Mouse (Mus musculus): ENCODE data around the gene Rbck1. TPM values are rescaled to one million over a fixed set of nuclear protein-coding genes. Genes with fewer than 3 reads are reported as not detected.

Rbck1 gene
- polyA plus RNA-seq, 1 experiment from 2014 or later = 64.7 TPM

- Histone ChIP-seq H3K27me3 (ENCODE audit: control insufficient read depth, insufficient read depth, low read length) (no peaks in the 10 kb centered on the region), H3K27ac (ENCODE audit: low read depth, low read length) (no peak overlapping the region), H3K4me1 (replicated peaks; ENCODE audit: control insufficient read depth, insufficient read depth, low read length) (no peaks in the 10 kb centered on the region), H3K9me3 (ENCODE audit: control insufficient read depth, low read length) (no peaks in the 10 kb centered on the region), H3K4me3 (ENCODE audit: low read depth, low read length) (no peak overlapping the region), H3K36me3 (ENCODE audit: control insufficient read depth, insufficient read depth, low read length) (0 out of 2 replicates have a peak, but pooled peaks cover 2% of the 10 kb centered on the region), H3K4me2 (replicated peaks; ENCODE audit: low read depth, low read length) (no peak overlapping the region), H3K9ac (ENCODE audit: low read depth, low read length) (no peak overlapping the region)
- ATAC-seq (ENCODE audit: low FRiP score) (no peak), DNase-seq (ENCODE audit: low spot score) (no peak)
- WGBS = 89% methylated on average over 3 of the region's 3 CpGs
Observed at GRCm38 (mm10) chr2:152324842-152325241, 7.6 kb downstream of the Rbck1 start.

DNA sequence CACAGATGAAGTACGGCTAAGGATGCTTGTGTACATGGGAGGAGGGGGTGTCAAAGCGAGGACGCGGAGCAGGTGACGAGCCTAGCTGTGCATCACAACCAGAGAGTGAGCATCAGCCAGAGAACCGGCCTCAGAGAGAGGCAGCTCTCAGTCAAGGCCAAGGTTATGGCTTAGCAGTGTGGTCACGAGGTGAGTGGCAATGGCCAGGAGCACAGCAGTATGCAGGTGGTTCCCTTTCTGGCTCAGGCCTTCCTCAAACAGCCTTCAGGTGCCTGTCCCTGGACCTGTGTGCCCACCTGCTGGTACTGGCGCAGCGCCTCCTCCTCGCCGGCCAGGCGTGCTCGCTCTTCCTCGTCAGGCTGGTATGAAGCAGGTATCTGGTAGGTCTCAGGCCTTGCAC lies 8.5 kb downstream of the Rbck1 start:
- H3K36me3 ChIP-seq (ENCODE audit: control insufficient read depth, insufficient read depth, low read length) = 0 out of 2 replicates have a peak, but pooled peaks cover 2% of the 10 kb centered on the region
- H3K4me3 ChIP-seq (ENCODE audit: low read depth, low read length) = no peak overlapping the region
- no peaks in the 10 kb centered on the region for H3K4me1 ChIP-seq (replicated peaks; ENCODE audit: control insufficient read depth, insufficient read depth, low read length)
- ATAC-seq (ENCODE audit: low FRiP score) (no peak), DNase-seq (ENCODE audit: low spot score) (no peak)
- H3K4me2 ChIP-seq (replicated peaks; ENCODE audit: low read depth, low read length) = no peak overlapping the region
- H3K9me3 ChIP-seq (ENCODE audit: control insufficient read depth, low read length) = no peaks in the 10 kb centered on the region
- 94% methylated on average over 14 of the region's 14 CpGs for WGBS
- no peak overlapping the region for H3K27ac ChIP-seq (ENCODE audit: low read depth, low read length)
- H3K27me3 ChIP-seq (ENCODE audit: control insufficient read depth, insufficient read depth, low read length) = no peaks in the 10 kb centered on the region
- H3K9ac ChIP-seq (ENCODE audit: low read depth, low read length) = no peak overlapping the region

- H3K36me3 ChIP-seq (ENCODE audit: control insufficient read depth, insufficient read depth, low read length) = 0 out of 2 replicates have a peak, but pooled peaks cover 6% of the 10 kb centered on the region
Observed at GRCm38 (mm10) chr2:152322198-152322597, 10.3 kb downstream of the Rbck1 start.

DNA sequence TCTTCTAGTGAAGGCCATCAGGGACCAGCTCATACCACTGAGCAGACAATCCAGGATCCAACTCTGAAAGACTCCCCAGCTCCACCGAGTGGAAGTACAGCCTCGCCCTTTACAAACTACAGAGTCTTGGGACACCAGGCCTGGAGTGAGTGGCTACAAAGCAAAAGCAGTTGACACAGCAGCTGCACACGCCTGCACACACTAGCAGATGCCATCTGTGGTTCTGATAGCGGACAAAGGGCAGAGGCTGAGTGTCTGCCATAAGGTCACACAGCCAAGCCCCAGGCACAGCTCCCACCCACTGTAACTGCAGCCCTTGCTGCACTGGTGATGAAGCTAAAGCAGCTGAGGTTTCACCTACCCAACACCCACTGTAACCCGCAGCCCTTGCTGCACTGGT lies 10.9 kb downstream of the Rbck1 start:
- no peak for ATAC-seq (ENCODE audit: low FRiP score)
- Histone ChIP-seq H3K4me2 (replicated peaks; ENCODE audit: low read depth, low read length) (no peak overlapping the region), H3K9ac (ENCODE audit: low read depth, low read length) (no peak overlapping the region), H3K4me1 (replicated peaks; ENCODE audit: control insufficient read depth, insufficient read depth, low read length) (no peaks in the 10 kb centered on the region), H3K27me3 (ENCODE audit: control insufficient read depth, insufficient read depth, low read length) (no peaks in the 10 kb centered on the region), H3K4me3 (ENCODE audit: low read depth, low read length) (no peak overlapping the region), H3K36me3 (ENCODE audit: control insufficient read depth, insufficient read depth, low read length) (0 out of 2 replicates have a peak, but pooled peaks cover 6% of the 10 kb centered on the region), H3K27ac (ENCODE audit: low read depth, low read length) (no peak overlapping the region), H3K9me3 (ENCODE audit: control insufficient read depth, low read length) (no peaks in the 10 kb centered on the region)
- no peak for DNase-seq (ENCODE audit: low spot score)
- WGBS = 87% methylated on average over 5 of the region's 5 CpGs

More at GRCm38 (mm10) chr2:152322198-152322597, 10.3 kb downstream of the Rbck1 start:
- H3K27ac ChIP-seq (ENCODE audit: low read depth, low read length) = no peak overlapping the region
- H3K27me3 ChIP-seq (ENCODE audit: control insufficient read depth, insufficient read depth, low read length) = no peaks in the 10 kb centered on the region
- 96% methylated on average over 6 of the region's 6 CpGs for WGBS
- DNase-seq (ENCODE audit: low spot score) = no peak
- no peak overlapping the region for H3K4me2 ChIP-seq (replicated peaks; ENCODE audit: low read depth, low read length)
- no peak overlapping the region for H3K4me3 ChIP-seq (ENCODE audit: low read depth, low read length)
- ATAC-seq (ENCODE audit: low FRiP score) = no peak
- H3K4me1 ChIP-seq (replicated peaks; ENCODE audit: control insufficient read depth, insufficient read depth, low read length) = no peaks in the 10 kb centered on the region
- H3K9me3 ChIP-seq (ENCODE audit: control insufficient read depth, low read length) = no peaks in the 10 kb centered on the region
- no peak overlapping the region for H3K9ac ChIP-seq (ENCODE audit: low read depth, low read length)

- H3K27me3 ChIP-seq (ENCODE audit: control insufficient read depth, insufficient read depth, low read length) = no peaks in the 10 kb centered on the region
- ATAC-seq (ENCODE audit: low FRiP score) (no peak), DNase-seq (ENCODE audit: low spot score) (no peak)
- no peak overlapping the region for H3K9ac ChIP-seq (ENCODE audit: low read depth, low read length)
- H3K4me1 ChIP-seq (replicated peaks; ENCODE audit: control insufficient read depth, insufficient read depth, low read length) = no peaks in the 10 kb centered on the region
- H3K4me2 ChIP-seq (replicated peaks; ENCODE audit: low read depth, low read length) = no peak overlapping the region
- H3K36me3 ChIP-seq (ENCODE audit: control insufficient read depth, insufficient read depth, low read length) = peaks cover 10% of the 10 kb centered on the region; the same call in 1 of the 2 replicates
- H3K4me3 ChIP-seq (ENCODE audit: low read depth, low read length) = no peak overlapping the region
- no peaks in the 10 kb centered on the region for H3K9me3 ChIP-seq (ENCODE audit: control insufficient read depth, low read length)
- H3K27ac ChIP-seq (ENCODE audit: low read depth, low read length) = no peak overlapping the region
- WGBS = 87% methylated on average over 6 of the region's 6 CpGs
Observed at GRCm38 (mm10) chr2:152317054-152317453, 15.4 kb downstream of the Rbck1 start.

DNA sequence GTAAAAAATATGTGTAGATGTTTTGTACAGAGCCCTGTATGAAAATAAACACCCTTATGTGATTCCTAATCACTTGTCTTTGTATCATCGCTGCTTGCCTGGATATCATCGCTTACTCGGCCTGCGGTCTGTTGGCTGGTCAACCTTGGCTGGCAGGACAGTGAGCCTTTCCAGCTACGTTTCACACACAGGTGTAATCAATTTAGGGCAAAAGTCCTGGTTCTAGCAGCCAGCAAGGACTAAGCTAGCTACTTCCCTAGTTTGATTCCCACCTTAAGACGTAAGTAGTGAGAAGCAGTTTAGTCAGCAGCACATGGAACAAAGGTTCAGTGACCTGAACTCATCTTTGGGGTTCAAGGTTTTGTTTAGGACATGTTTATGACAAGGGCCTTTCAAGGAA lies 18.5 kb downstream of the Rbck1 start:
- Histone ChIP-seq H3K9ac (ENCODE audit: low read depth, low read length) (no peak overlapping the region), H3K36me3 (ENCODE audit: control insufficient read depth, insufficient read depth, low read length) (peaks cover 18% of the 10 kb centered on the region), H3K4me3 (ENCODE audit: low read depth, low read length) (no peak overlapping the region), H3K9me3 (ENCODE audit: control insufficient read depth, low read length) (no peaks in the 10 kb centered on the region), H3K27ac (ENCODE audit: low read depth, low read length) (no peak overlapping the region), H3K4me1 (replicated peaks; ENCODE audit: control insufficient read depth, insufficient read depth, low read length) (no peaks in the 10 kb centered on the region), H3K27me3 (ENCODE audit: control insufficient read depth, insufficient read depth, low read length) (no peaks in the 10 kb centered on the region), H3K4me2 (replicated peaks; ENCODE audit: low read depth, low read length) (no peak overlapping the region)
- ATAC-seq (ENCODE audit: low FRiP score) (no peak), DNase-seq (ENCODE audit: low spot score) (no peak)
- 92% methylated on average over 6 of the region's 6 CpGs for whole genome bisulfite sequencing

DNA sequence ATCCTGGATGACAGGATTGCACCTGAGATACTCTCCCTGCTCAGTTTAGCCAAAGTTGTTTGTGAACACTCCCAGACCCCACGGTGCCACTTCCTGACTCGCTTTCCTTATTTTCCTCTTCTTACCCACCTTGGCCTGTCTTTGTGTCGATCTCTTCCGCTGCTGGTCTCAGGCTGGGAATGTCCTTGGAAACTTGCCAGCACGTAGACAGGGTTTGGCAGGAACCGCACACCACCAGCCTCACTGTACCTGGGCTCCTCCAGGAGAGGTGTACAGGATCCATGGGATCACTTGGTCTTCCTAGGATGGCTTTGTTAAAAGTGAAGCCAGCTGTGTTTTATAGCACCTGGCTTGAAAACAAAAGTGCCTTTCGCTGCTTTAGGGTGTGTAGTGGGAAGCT lies 19.5 kb downstream of the Rbck1 start:
- no peaks in the 10 kb centered on the region for H3K9me3 ChIP-seq (ENCODE audit: control insufficient read depth, low read length)
- H3K27ac ChIP-seq (ENCODE audit: low read depth, low read length) = no peak overlapping the region
- no peaks in the 10 kb centered on the region for H3K4me1 ChIP-seq (replicated peaks; ENCODE audit: control insufficient read depth, insufficient read depth, low read length)
- ATAC-seq (ENCODE audit: low FRiP score) (no peak), DNase-seq (ENCODE audit: low spot score) (no peak)
- peaks cover 24% of the 10 kb centered on the region for H3K36me3 ChIP-seq (ENCODE audit: control insufficient read depth, insufficient read depth, low read length)
- H3K4me3 ChIP-seq (ENCODE audit: low read depth, low read length) = no peak overlapping the region
- H3K9ac ChIP-seq (ENCODE audit: low read depth, low read length) = no peak overlapping the region
- no peak overlapping the region for H3K4me2 ChIP-seq (replicated peaks; ENCODE audit: low read depth, low read length)
- H3K27me3 ChIP-seq (ENCODE audit: control insufficient read depth, insufficient read depth, low read length) = no peaks in the 10 kb centered on the region
- 91% methylated on average over 7 of the region's 7 CpGs for WGBS

GRCm38 (mm10) chr2:152307186-152307585 lies 25.3 kb downstream of the Rbck1 start:
- H3K36me3 ChIP-seq (ENCODE audit: control insufficient read depth, insufficient read depth, low read length) = peaks cover 30% of the 10 kb centered on the region
- H3K4me2 ChIP-seq (replicated peaks; ENCODE audit: low read depth, low read length) = no peak overlapping the region
- ATAC-seq (ENCODE audit: low FRiP score) (no peak), DNase-seq (ENCODE audit: low spot score) (no peak)
- no peak overlapping the region for H3K4me3 ChIP-seq (ENCODE audit: low read depth, low read length)
- no peaks in the 10 kb centered on the region for H3K27me3 ChIP-seq (ENCODE audit: control insufficient read depth, insufficient read depth, low read length)
- 93% methylated on average over 3 of the region's 3 CpGs for WGBS
- H3K9me3 ChIP-seq (ENCODE audit: control insufficient read depth, low read length) = no peaks in the 10 kb centered on the region
- no peak overlapping the region for H3K27ac ChIP-seq (ENCODE audit: low read depth, low read length)
- H3K4me1 ChIP-seq (replicated peaks; ENCODE audit: control insufficient read depth, insufficient read depth, low read length) = no peaks in the 10 kb centered on the region
- no peak overlapping the region for H3K9ac ChIP-seq (ENCODE audit: low read depth, low read length)

DNA sequence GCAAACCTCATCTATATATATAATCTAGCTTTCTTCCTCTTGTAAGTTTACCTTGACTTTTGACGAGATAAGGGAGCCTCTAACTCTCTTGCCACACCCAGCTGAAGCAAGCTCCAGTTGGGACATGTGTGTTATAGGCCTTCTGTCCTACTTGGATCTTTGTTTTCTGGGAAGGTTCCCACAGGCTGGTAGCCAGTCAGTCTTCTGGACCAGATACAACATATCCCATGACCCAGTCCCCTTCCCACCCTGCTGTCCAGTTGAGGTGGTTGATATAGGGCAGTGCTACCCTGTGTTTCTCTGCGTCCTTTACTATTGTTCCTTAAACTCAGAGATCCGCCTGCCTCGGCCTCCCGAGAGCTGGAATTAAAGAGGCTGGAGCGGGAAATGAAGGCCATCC lies 27.0 kb downstream of the Rbck1 start:
- Histone ChIP-seq H3K36me3 (ENCODE audit: control insufficient read depth, insufficient read depth, low read length) (peaks cover 24% of the 10 kb centered on the region), H3K4me2 (replicated peaks; ENCODE audit: low read depth, low read length) (no peak overlapping the region), H3K9me3 (ENCODE audit: control insufficient read depth, low read length) (no peaks in the 10 kb centered on the region), H3K4me3 (ENCODE audit: low read depth, low read length) (no peak overlapping the region), H3K4me1 (replicated peaks; ENCODE audit: control insufficient read depth, insufficient read depth, low read length) (no peaks in the 10 kb centered on the region), H3K27ac (ENCODE audit: low read depth, low read length) (no peak overlapping the region), H3K9ac (ENCODE audit: low read depth, low read length) (no peak overlapping the region), H3K27me3 (ENCODE audit: control insufficient read depth, insufficient read depth, low read length) (no peaks in the 10 kb centered on the region)
- ATAC-seq (ENCODE audit: low FRiP score) = no peak
- DNase-seq (ENCODE audit: low spot score) = no peak
- WGBS = 97% methylated on average over 6 of the region's 6 CpGs

Measured in hindbrain, embryonic 11.5 days (tissue).